ENCODE assay signal across 10 mouse cellular contexts in the genomic region with DNA sequence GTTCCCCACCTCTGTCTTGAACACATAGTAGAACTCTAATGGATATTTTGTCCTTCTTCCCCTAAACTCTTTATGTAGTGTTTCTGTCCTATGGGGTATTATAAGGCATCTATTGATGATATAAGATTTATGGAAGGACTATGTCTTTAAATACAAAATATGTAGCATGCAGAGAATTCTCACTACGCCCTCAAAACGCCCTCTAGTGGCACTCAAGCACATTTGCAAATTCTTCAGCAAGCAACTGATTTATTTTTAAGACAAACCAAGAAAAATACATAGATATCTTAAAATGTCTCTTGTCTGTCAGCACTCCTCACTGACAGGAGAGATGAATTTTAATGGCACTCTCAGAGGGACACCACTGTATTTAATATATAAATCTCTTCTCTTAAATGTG. TPM values are rescaled to one million over a fixed set of nuclear protein-coding genes. Genes with fewer than 3 reads are reported as not detected.
DNase-seq lines count a peak whose midpoint lies in the region; ATAC-seq and TF ChIP-seq lines count a peak whose summit lies in the region.
"Had no signal": no experiment of that assay in that cellular context is flagged by ENCODE, and none has a peak within 500 bp of the region (broad histone marks: within the 10 kb centered on the region; RNA-seq: fewer than 3 reads in every experiment).

No protein-coding gene starts in this region.

- no peaks in the 10 kb centered on the region for H3K27me3 ChIP-seq in midbrain, postnatal 0 days (ENCODE audit: insufficient read depth, low read length)
- no peaks in the 10 kb centered on the region for H3K27me3 ChIP-seq in midbrain, embryonic 11.5 days (ENCODE audit: control insufficient read depth, insufficient read depth, low read length)
- H3K27me3 ChIP-seq: stomach, embryonic 15.5 days had no signal

- WGBS in midbrain, postnatal 0 days, result 21% methylated on average over 2 of the region's 2 CpGs
- 23% methylated on average over 2 of the region's 2 CpGs for WGBS in midbrain, embryonic 11.5 days

- intact Hi-C loops in gastrocnemius, adult 2 months (cut with DNase I), result loop anchor here (5.0 kb wide), 2 partner anchors 60 to 180 kb away; no protein-coding TSS in a partner anchor

- no peak overlapping the region for H3K9ac ChIP-seq in midbrain, postnatal 0 days (replicated peaks; ENCODE audit: low read length, poor library complexity, severe bottlenecking)
- no peak overlapping the region for H3K9ac ChIP-seq in midbrain, embryonic 11.5 days (ENCODE audit: low read length)
- H3K9ac ChIP-seq: stomach, embryonic 15.5 days had no signal

- H3K36me3 ChIP-seq in midbrain, postnatal 0 days (ENCODE audit: insufficient read depth, low read length), result peaks cover 18% of the 10 kb centered on the region
- 0 out of 2 replicates have a peak, but pooled peaks cover 2% of the 10 kb centered on the region for H3K36me3 ChIP-seq in midbrain, embryonic 11.5 days (ENCODE audit: control insufficient read depth, insufficient read depth, low read length)

- no peak for DNase-seq in gastrocnemius, adult 2 months
- DNase-seq in gastrocnemius, postnatal 4 days (ENCODE audit: low spot score in 2 of 2), result no peak
- no peak for DNase-seq in midbrain, postnatal 0 days (ENCODE audit: low spot score)
- DNase-seq in midbrain, embryonic 11.5 days (ENCODE audit: low spot score, missing footprints), result no peak
- DNase-seq in thymus, postnatal 36 days, result no peak
- no peak for DNase-seq in B cell, adult 2 months
- DNase-seq in thymus, adult 18-20 months, result no peak

- no peak overlapping the region for H3K4me3 ChIP-seq in gastrocnemius, adult 2 months
- no peak overlapping the region for H3K4me3 ChIP-seq in midbrain, postnatal 0 days (ENCODE audit: low read depth, low read length)
- no peak overlapping the region for H3K4me3 ChIP-seq in midbrain, embryonic 11.5 days (ENCODE audit: low read depth, low read length)
- no peak overlapping the region for H3K4me3 ChIP-seq in embryonic fibroblast, embryonic 13.5 days (ENCODE audit: insufficient read depth, low read length)
- H3K4me3 ChIP-seq: midbrain, embryonic 10.5 days; stomach, embryonic 15.5 days had no signal

- H3K9me3 ChIP-seq in midbrain, postnatal 0 days (ENCODE audit: low read length), result no peaks in the 10 kb centered on the region
- no peaks in the 10 kb centered on the region for H3K9me3 ChIP-seq in midbrain, embryonic 11.5 days (ENCODE audit: control insufficient read depth, low read length)
- H3K9me3 ChIP-seq: stomach, embryonic 15.5 days had no signal

- H3K4me1 ChIP-seq in midbrain, postnatal 0 days (ENCODE audit: insufficient read depth, low read length), result no peaks in the 10 kb centered on the region
- H3K4me1 ChIP-seq in midbrain, embryonic 11.5 days (ENCODE audit: control insufficient read depth, insufficient read depth, low read length), result no peaks in the 10 kb centered on the region
- H3K4me1 ChIP-seq in embryonic fibroblast, embryonic 13.5 days (ENCODE audit: control insufficient read depth, insufficient read depth, low read length), result peaks cover 18% of the 10 kb centered on the region

- peak; percentile 80 for TF ChIP-seq CTCF in gastrocnemius, adult 2 months (IDR thresholded peaks at IDR 0.05)
- TF ChIP-seq CTCF in midbrain, postnatal 0 days (IDR thresholded peaks at IDR 0.05), result peak; percentile 83
- TF ChIP-seq CTCF in embryonic fibroblast, embryonic 13.5 days (IDR thresholded peaks at IDR 0.05; ENCODE audit: borderline replicate concordance, insufficient read depth, low read length), result no peak

- ATAC-seq in midbrain, postnatal 0 days (ENCODE audit: low FRiP score), result no peak
- ATAC-seq in midbrain, embryonic 11.5 days (ENCODE audit: low FRiP score), result no peak

- H3K27ac ChIP-seq in gastrocnemius, adult 2 months, result peak overlapping the region; percentile 92; the same call in 1 of the 2 replicates
- H3K27ac ChIP-seq in midbrain, postnatal 0 days (ENCODE audit: low read depth, low read length), result no peak overlapping the region
- H3K27ac ChIP-seq in midbrain, embryonic 11.5 days (ENCODE audit: low read depth, low read length), result no peak overlapping the region
- H3K27ac ChIP-seq in embryonic fibroblast, embryonic 13.5 days (ENCODE audit: insufficient read depth, low read length), result peak overlapping the region; percentile 86
- H3K27ac ChIP-seq: midbrain, embryonic 10.5 days had no signal

- TF ChIP-seq POLR2A in embryonic fibroblast, embryonic 13.5 days (IDR thresholded peaks at IDR 0.05; ENCODE audit: low read depth, low read length), result no peak

- no peak overlapping the region for H3K4me2 ChIP-seq in midbrain, postnatal 0 days (ENCODE audit: low read depth, low read length, poor library complexity, severe bottlenecking)
- H3K4me2 ChIP-seq in midbrain, embryonic 11.5 days, result no peak overlapping the region
- H3K4me2 ChIP-seq: stomach, embryonic 15.5 days had no signal

RNA-seq across cellular contexts. Expression of a gene that starts 19.5 kb away (rescaled TPM):
- 10 to 100 TPM; 53.5 to 69.1 TPM for total RNA-seq in gastrocnemius, adult 2 months (2021)
- 10 to 100 TPM; 65.0 to 72.0 TPM for total RNA-seq in gastrocnemius, postnatal 4 days (2021)
- 106 and 129 TPM in 2 replicates for total RNA-seq in midbrain, postnatal 0 days (2014; rRNA removed)
- polyA plus RNA-seq in midbrain, postnatal 0 days (2015; fragmentation: Nextera tagmentation; extraction: Ambion mirVana), result 153 and 160 TPM in 2 replicates
- polyA plus RNA-seq in midbrain, embryonic 11.5 days (2014; fragmentation: Nextera tagmentation; extraction: Ambion mirVana), result 147 and 151 TPM in 2 replicates
- 107 and 122 TPM in 2 replicates for polyA plus RNA-seq in embryonic fibroblast, embryonic 13.5 days (2011; ENCODE audit: insufficient read length, low read depth, missing spikeins)

RNA-seq across cellular contexts. Expression of a gene that starts 52.2 kb away (rescaled TPM):
- not detected for total RNA-seq in gastrocnemius, adult 2 months (2021)
- total RNA-seq in gastrocnemius, postnatal 4 days (2021), result not detected
- 2.5 and 4.9 TPM in 2 replicates for total RNA-seq in midbrain, postnatal 0 days (2014; rRNA removed)
- polyA plus RNA-seq in midbrain, postnatal 0 days (2015; fragmentation: Nextera tagmentation; extraction: Ambion mirVana), result 2.7 and 3.7 TPM in 2 replicates
- 0.87 and 1.2 TPM in 2 replicates for polyA plus RNA-seq in midbrain, embryonic 11.5 days (2014; fragmentation: Nextera tagmentation; extraction: Ambion mirVana)
- polyA plus RNA-seq in embryonic fibroblast, embryonic 13.5 days (2011; ENCODE audit: insufficient read length, low read depth, missing spikeins), result 0.33 and 0.60 TPM in 2 replicates

RNA-seq across cellular contexts. Expression of a gene that starts 52.4 kb away (rescaled TPM):
- 10 to 100 TPM; 13.3 to 18.0 TPM for total RNA-seq in gastrocnemius, adult 2 months (2021)
- 10 to 100 TPM; 17.8 to 20.4 TPM for total RNA-seq in gastrocnemius, postnatal 4 days (2021)
- 13.7 and 16.2 TPM in 2 replicates for total RNA-seq in midbrain, postnatal 0 days (2014; rRNA removed)
- polyA plus RNA-seq in midbrain, postnatal 0 days (2015; fragmentation: Nextera tagmentation; extraction: Ambion mirVana), result 13.2 and 15.5 TPM in 2 replicates
- polyA plus RNA-seq in midbrain, embryonic 11.5 days (2014; fragmentation: Nextera tagmentation; extraction: Ambion mirVana), result 44.2 and 46.6 TPM in 2 replicates
- polyA plus RNA-seq in embryonic fibroblast, embryonic 13.5 days (2011; ENCODE audit: insufficient read length, low read depth, missing spikeins), result 23.7 and 24.9 TPM in 2 replicates

Comparison
In these comparisons a context has a peak if more than half of its experiments do, and no peak if none do; other contexts are left out.
1. H3K27ac ChIP-seq: peak in gastrocnemius, adult 2 months (single experiment) and embryonic fibroblast, embryonic 13.5 days (single experiment); none in midbrain, postnatal 0 days (single experiment) and midbrain, embryonic 11.5 days (single experiment).